Mouse (Mus musculus) granulocyte monocyte progenitor cell, adult 5-6 weeks (primary cell): Measurements from ENCODE around the gene Abtb1. TPM values are rescaled to one million over a fixed set of nuclear protein-coding genes. Genes with fewer than 3 reads are reported as not detected.

ENCODE experiments used
- ATAC-seq: replicated peaks from 2 replicates; pipeline ENCODE4 v1.8.0; 2016; ENCODE audit warnings: mild to moderate bottlenecking, moderate TSS enrichment, inconsistent platforms; ENCODE audit not compliant: poor library complexity, severe bottlenecking
- total RNA-seq, 2 experiments: library from RNA; stranded (forward) in 1 of 2; stranded (reverse) in 1 of 2; fragments of 200-712, 200-1000 nt in 1 of 2; fragments of >200 nt in 1 of 2; fragmentation: Nextera tagmentation in 1 of 2; gene quantifications; 2 replicates each; pipeline ENCODE4 v1.2.3; 2014 to 2017

Abtb1 gene
- total RNA-seq, 2 experiments from 2014 or later, result 19.7 to 35.6 TPM

DNA sequence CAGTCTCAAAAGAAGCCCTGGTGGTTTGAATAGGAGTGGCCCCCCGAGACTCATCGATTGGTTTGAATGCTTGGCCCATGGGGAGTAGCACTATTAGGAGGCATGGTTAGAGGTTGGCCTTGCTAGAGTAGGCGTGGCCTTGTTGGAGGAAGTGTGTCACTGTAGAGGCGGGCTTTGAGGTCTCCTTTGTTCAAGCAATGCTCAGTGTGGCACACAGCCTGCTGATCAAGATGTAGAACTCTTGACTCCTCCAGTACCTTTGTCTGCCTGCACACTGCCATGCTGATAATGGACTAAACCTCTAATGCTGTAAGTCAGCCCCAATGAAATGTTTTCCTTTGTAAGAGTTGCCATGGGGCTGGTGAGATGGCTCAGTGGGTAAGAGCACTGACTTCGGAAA, 9.1 kb downstream of the Abtb1 start:
- no peak for ATAC-seq

- no peak for ATAC-seq
Measured at GRCm38 (mm10) chr6:88831456-88831855, 10.3 kb downstream of the Abtb1 start.

DNA sequence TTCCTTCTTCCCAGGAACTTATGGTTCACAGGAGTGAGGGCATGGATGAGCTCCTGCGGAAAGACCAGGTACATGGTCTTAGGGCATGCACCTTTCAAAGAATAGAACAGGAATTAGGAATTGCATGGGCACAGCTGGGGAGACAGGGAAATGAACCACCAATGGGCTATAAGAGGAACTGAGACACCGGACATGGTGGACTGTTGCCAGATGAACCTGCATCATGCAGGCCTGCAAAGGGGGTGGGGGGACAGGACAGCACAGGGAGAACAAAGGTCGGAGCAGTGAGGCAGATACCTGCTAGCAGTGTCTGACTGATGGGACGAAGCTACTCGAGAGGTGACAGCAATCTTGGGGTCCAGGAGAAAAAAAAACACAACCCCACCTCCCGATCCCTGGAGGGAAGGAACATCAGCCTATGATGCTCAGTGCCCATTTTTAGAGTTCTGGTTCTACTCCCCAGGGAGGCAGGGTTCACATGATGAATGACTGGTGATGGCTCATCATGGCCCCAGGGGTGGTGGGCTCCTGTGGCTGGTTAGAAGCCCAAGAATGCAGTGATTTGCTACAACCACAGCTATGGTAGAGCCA, 11.6 kb downstream of the Abtb1 start:
- no peak for ATAC-seq

- ATAC-seq, result no peak
Measured at GRCm38 (mm10) chr6:88829579-88829978, 12.2 kb downstream of the Abtb1 start.

- ATAC-seq, result no peak
Measured at GRCm38 (mm10) chr6:88828206-88829009, 13.4 kb downstream of the Abtb1 start.

GRCm38 (mm10) chr6:88827395-88828205, 14.2 kb downstream of the Abtb1 start:
- ATAC-seq, result peak; percentile 77

DNA sequence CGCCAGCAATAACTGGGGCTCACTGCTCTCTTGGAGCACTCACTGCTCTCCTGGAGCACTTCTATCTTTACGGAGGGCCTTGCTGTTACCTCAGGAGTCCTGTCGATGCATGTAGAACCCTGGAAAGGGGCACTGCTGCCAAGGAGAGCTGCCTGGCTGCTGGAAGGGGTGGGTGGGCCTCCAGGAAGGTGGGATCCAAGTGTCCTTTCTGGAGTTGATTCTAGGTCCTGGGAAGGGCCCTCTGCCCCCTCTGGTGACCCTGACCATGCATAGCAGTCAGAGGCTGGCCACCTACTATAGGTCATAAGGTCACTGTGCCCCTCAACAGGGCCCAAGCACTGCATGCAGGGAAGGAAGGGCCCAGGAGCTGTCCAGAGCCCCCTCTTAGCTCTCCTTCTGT, 14.8 kb downstream of the Abtb1 start:
- no peak for ATAC-seq

GRCm38 (mm10) chr6:88826545-88826944, 15.2 kb downstream of the Abtb1 start:
- peak; percentile 6; the same call in 1 of the 2 replicates for ATAC-seq

GRCm38 (mm10) chr6:88826088-88826487, 15.7 kb downstream of the Abtb1 start:
- peak; percentile 26 for ATAC-seq

DNA sequence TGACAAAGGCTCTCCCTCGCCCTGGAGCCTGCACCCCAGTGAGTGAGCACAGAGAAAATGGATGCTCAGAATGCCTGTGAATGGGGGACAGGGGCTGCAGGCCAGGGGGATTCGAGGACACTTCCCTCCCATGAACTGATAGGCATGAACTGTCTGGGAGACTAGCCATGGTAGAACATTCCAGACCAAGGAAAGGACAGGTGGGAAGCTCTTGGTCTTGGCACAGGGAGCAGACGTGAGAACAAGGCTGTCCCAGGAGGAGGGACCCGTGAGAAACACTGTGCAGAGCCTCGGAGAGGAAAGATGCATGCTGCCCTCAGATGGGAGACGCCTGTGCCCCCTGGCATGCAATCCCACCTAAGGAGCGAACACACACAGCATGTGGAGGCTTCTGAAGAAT, 17.6 kb downstream of the Abtb1 start:
- no peak for ATAC-seq

GRCm38 (mm10) chr6:88821901-88822300, 19.9 kb downstream of the Abtb1 start:
- no peak for ATAC-seq

- no peak for ATAC-seq
Measured at GRCm38 (mm10) chr6:88821294-88821693, 20.5 kb downstream of the Abtb1 start.

- ATAC-seq, result peak; percentile 57; the same call in 1 of the 2 replicates
Measured at GRCm38 (mm10) chr6:88820853-88821252, 20.9 kb downstream of the Abtb1 start.

GRCm38 (mm10) chr6:88816913-88817312, 24.9 kb downstream of the Abtb1 start:
- no peak for ATAC-seq

- ATAC-seq, result peak; percentile 59
Measured at GRCm38 (mm10) chr6:88815489-88815888, 26.3 kb downstream of the Abtb1 start.

- no peak for ATAC-seq
Measured at GRCm38 (mm10) chr6:88815036-88815435, 26.7 kb downstream of the Abtb1 start.

DNA sequence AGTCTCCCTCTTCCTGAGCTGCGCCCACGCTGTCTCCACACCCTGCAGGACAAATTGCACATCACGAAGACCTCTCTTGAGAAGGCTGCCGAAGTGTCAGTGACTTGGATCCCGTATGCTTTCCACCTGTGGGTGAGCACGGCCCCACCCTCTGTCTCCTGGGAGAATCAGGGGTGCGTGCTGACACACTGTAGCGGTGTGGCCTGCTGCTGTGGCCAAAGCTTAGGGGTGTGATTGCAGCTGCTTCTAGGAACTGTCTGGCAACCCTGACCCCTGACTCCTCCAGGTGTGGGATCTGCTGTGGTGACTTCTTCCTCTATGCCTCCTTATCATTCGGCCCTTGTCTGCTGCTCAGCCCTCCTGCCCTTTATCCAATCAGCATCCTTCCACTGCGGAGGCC, 28.0 kb downstream of the Abtb1 start:
- ATAC-seq, result no peak

DNA sequence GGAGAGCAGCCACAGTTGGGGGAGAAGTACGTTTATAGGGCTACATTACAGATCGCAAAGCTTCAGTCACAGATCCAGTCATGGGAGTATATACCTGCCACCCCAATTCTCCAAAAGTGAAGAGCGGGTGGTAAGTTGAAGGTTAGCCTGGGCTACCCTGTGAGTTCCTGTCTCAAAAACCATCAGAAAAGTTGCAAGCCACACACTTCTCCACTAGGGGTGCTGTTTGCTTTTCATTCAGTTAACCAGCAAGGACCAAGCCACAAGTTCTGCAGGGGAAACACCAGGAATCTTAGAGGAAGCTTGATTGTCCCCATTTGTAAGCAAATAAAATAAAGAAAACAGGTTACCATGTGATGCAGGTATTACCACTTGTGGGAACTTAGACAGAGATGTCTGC, 28.9 kb downstream of the Abtb1 start:
- peak; percentile 58 for ATAC-seq

DNA sequence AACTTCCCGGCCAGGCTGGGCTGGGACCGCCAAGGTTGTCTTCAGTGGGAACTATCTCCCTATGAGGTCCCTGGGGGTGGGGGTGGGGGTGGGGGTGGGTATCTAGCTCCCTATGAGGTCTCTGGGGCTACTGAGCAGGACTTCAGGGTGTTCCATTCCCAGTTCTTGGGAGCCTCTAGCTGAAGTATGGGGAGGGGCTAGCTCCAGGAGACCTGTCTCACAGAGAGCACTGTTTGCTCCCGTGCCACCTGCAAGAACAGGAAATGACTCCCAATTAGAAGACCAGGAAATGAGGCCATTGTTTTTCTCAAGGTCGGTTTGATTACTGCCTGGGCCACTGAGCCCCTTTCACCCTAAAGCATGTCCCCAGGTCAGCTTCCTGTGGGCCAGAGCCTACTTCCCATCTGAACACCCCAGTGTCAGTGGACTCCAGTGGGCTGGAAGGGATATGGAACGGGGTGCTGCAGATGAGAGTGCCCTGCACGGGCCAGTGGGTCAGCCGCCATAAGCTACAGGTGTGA, 29.8 kb downstream of the Abtb1 start:
- 0 out of 2 replicates have a peak, but pooled peaks have one; percentile 26 for ATAC-seq

DNA sequence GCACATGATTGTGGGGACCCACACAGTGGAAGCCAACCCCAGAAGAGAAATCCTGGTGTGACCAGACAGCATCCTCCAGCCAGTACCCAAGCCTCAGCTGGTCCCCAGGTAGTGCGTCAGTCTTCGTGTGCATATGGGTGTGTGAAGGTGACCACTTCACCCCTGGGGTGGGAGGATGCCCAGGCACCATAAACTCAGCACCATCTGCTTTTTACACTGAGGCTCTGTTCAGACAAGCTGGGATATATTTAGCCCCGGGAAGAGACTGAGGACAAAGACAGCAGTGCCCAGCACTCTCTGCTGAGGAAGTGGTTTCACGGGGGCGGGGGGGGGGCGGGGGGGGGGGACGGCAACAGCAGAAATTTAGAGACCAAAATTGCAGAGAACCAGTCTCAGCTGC, 30.4 kb downstream of the Abtb1 start:
- ATAC-seq, result peak; percentile 28

DNA sequence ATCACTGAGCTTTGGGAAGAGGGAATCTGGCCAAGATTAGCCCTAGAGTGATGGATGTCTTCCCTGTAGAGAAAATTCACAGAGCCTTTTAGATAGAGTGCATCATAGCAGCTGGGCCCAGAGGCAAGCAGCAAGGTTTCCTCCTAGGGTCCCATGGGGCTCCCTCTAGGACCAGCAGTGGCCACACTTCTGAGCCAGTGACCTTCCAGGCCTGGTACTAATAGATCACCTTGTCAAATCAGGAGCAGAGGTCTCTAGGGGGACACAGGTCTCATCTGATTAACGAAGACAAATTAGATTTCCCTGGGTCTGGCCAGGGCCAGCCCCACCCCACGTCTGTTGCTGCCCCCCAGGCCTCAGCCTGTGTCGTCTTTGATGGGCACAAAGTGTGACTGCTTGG, 31.5 kb downstream of the Abtb1 start:
- ATAC-seq, result no peak
